Mouse (Mus musculus) G1E (cell line): ENCODE results near the gene 4921536K21Rik. TPM values are rescaled to one million over a fixed set of nuclear protein-coding genes. Genes with fewer than 3 reads are reported as not detected.
A peak's percentile ranks its signal among the peaks of the same experiment; 100 is the strongest.

ENCODE experiments used
- ATAC-seq: 2 replicates; pipeline ENCODE4 v1.8.0; 2016; ENCODE audit warnings: mild to moderate bottlenecking; ENCODE audit not compliant: insufficient number of reproducible peaks, poor library complexity, low FRiP score, severe bottlenecking; ENCODE audit errors: extremely low read depth
- DNase-seq: peaks from one replicate; pipeline ENCODE4 v3.0.0; 2012; ENCODE audit warnings: low spot score
- H3K27me3 ChIP-seq: 2 replicates; pipeline ENCODE4 v1.6.1; 2012; ENCODE audit warnings: mild to moderate bottlenecking, low read length, inconsistent platforms; ENCODE audit not compliant: insufficient read depth
- H3K36me3 ChIP-seq: replicated peaks from 2 replicates; pipeline ENCODE3; 2012; ENCODE audit warnings: mild to moderate bottlenecking, inconsistent platforms
- H3K4me1 ChIP-seq: 2 replicates; pipeline ENCODE4 v1.6.1; 2012; ENCODE audit warnings: low read depth, low read length, inconsistent platforms, mixed read lengths; ENCODE audit not compliant: insufficient read depth
- H3K4me3 ChIP-seq: 2 replicates; pipeline ENCODE4 v1.5.1; 2012; ENCODE audit warnings: low read depth, mild to moderate bottlenecking, inconsistent platforms, low read length, moderate library complexity, mixed read lengths
- H3K9me3 ChIP-seq: replicated peaks from 2 replicates; pipeline ENCODE4 v1.6.1; 2012; ENCODE audit warnings: inconsistent platforms
- CTCF ChIP-seq: IDR thresholded peaks from 2 replicates; pipeline ENCODE4 v1.5.1; 2012; ENCODE audit warnings: low read depth, low read length, inconsistent platforms, mixed read lengths
- GATA1 ChIP-seq: IDR thresholded peaks from 2 replicates; pipeline ENCODE4 v1.6.1; 2012; ENCODE audit warnings: borderline replicate concordance, low read length, inconsistent platforms, mixed read lengths
- GATA2 ChIP-seq: IDR thresholded peaks from 2 replicates; pipeline ENCODE4 v1.6.1; 2012; ENCODE audit warnings: low read depth, low read length, inconsistent platforms, borderline replicate concordance
- POLR2AphosphoS5 ChIP-seq: IDR thresholded peaks from 2 replicates; pipeline ENCODE4 v1.6.1; 2012; ENCODE audit warnings: low read depth, low read length, inconsistent platforms; ENCODE audit not compliant: insufficient replicate concordance
- TAL1 ChIP-seq: conservative IDR thresholded peaks from 2 replicates; pipeline ENCODE4 v1.6.1; 2012; ENCODE audit warnings: low read depth, low read length, inconsistent platforms, mixed read lengths
- polyA plus RNA-seq: library from polyadenylated mRNA; stranded (reverse); fragments of >175 nt; gene quantifications from 2 replicates; pipeline ENCODE4 v1.2.3, GENCODE M21; 2012
- total RNA-seq, 2 experiments: library from RNA; stranded (forward) in 1 of 2; stranded (reverse) in 1 of 2; fragments of 200-1000 nt in 1 of 2; fragments of >200 nt in 1 of 2; fragmentation: Nextera tagmentation in 1 of 2; gene quantifications; 2 replicates each; pipeline ENCODE4 v1.2.3; 2014 to 2017

Gene 4921536K21Rik
- total and polyA plus RNA-seq, 3 experiments = 0.05 TPM; not detected in 2

DNA sequence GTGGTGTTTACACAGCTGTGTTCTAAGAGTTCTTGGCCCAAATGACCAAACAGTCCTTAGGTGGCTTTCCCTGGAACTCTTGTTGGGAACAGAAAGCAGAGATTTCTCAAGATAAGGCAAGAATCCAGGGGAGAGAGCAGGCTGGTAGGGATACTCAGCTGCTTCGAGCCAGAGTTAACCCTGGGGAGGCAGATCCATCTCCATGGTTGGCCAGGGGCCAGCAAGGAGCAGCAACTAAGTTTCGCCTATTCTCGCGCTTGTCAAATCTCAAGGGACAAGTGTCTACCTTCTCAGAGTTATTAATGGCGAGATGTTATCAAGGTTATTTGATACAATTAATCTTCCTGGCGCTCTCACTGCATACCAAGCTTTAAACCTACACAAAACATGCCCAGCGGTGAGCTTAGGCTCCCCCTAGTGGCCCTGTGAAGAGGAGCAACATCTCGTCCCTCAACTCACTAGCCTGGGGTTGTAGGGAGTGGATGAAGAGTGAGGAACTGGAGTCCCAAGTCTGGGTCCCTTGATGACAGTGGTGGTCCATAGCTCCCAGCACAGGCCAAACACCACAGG, 26.5 kb upstream of the 4921536K21Rik start:
- DNase-seq = peak; percentile 40
- Histone ChIP-seq H3K9me3 (no peaks in the 10 kb centered on the region), H3K36me3 (no peaks in the 10 kb centered on the region), H3K27me3 (peaks cover 9% of the 10 kb centered on the region; the same call in 1 of the 2 replicates), H3K4me3 (no peak overlapping the region), H3K4me1 (no peaks in the 10 kb centered on the region)
- ATAC-seq = peak; percentile 34; the same call in 1 of the 2 replicates
- TF ChIP-seq GATA2 (no peak), POLR2AphosphoS5 (no peak), TAL1 (no peak), CTCF (peak; percentile 84), GATA1 (no peak)

DNA sequence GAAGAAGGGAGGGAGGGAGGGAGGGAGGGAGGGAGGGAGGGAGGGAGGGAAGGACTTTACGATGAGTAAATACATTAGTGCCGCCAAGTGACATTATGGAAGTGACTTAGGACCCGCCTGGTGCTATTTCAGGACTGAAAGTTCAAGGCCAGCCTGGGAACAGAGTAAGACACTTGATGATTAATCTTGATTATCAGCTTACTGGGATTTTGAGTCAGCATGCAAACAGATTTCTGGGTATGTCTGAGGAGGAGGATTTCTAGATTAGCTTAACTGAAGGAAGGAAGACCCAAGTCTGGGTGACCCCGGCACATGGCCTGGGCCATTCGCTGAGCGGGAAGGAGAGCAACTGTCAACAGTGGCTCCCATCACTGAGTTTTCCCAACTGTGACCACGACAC, 25.6 kb upstream of the 4921536K21Rik start:
- Histone ChIP-seq H3K36me3 (no peaks in the 10 kb centered on the region), H3K4me3 (no peak overlapping the region), H3K9me3 (no peaks in the 10 kb centered on the region), H3K4me1 (no peaks in the 10 kb centered on the region), H3K27me3 (peaks cover 6% of the 10 kb centered on the region; the same call in 1 of the 2 replicates)
- DNase-seq = no peak
- TF ChIP-seq CTCF (no peak), TAL1 (no peak), POLR2AphosphoS5 (no peak), GATA1 (no peak), GATA2 (no peak)
- ATAC-seq = no peak

DNA sequence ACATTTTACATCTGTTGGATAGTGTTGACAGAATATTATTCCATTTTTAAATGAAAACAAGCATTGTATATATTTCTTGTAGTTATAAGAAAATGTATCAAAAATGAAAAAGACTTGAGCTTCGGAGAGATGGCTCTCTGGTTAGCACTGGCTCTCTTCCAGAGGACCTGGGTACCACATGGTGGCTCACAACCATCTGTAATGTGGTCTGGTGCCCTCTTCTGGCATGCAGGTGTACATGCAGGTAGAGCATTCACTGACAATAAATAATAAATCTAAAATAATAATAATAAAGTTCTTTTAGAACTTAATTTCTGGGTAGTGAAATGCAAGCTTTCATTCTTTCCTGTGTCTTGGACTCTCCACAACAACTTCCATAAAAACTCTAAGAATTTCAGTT, 23.8 kb upstream of the 4921536K21Rik start:
- H3K36me3 ChIP-seq = no peaks in the 10 kb centered on the region
- H3K4me3 ChIP-seq = no peak overlapping the region
- ATAC-seq (no peak), DNase-seq (no peak)
- 0 out of 2 replicates have a peak, but pooled peaks cover 3% of the 10 kb centered on the region for H3K4me1 ChIP-seq
- TF ChIP-seq CTCF = no peak
- TF ChIP-seq TAL1 = no peak
- TF ChIP-seq POLR2AphosphoS5 = no peak
- no peak for TF ChIP-seq GATA1
- TF ChIP-seq GATA2 = no peak
- peaks cover 14% of the 10 kb centered on the region; the same call in 1 of the 2 replicates for H3K27me3 ChIP-seq
- H3K9me3 ChIP-seq = peaks cover 7% of the 10 kb centered on the region

DNA sequence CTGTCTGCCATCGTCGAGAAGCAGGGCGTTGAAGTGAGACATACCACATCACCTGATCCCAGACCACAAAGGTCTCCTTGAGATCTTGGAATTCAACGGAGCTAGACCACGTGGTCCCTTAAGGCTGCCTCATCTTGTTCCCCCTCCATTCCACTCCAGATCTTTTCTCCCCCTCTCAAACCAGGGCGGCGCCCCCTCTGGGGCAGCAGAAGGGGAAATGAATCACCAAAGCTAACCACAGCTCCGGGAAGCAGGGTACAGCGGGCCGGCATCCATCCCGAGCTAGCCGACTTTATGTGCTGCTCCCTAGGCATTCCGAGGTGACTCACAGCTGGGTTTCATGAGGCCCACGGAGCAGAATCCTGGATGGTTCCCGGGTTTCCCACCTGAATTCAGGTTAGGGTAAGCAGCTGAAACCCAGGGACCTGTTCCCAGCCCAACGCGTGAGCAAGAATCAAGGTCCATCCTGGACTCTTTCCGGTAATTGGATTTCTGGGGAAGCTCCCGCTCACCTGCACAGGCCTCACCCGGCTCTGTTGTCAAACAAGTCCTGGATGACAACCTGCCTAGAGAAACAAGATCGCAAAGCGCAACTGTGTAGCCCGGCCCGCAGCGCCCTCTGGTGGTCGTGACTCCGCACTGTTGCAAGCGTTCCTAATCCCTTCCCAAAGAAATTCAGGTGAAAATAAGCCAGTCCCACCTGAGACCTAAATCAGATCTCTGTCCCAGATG, 19.4 kb upstream of the 4921536K21Rik start, which contains the start of gene Slc35e4:
TSS of gene Slc35e4 (minus strand) at position 556 of the 732 bp plus-strand sequence.
- ATAC-seq = no peak
- Histone ChIP-seq H3K4me1 (peaks cover 3% of the 10 kb centered on the region; the same call in 1 of the 2 replicates), H3K36me3 (no peaks in the 10 kb centered on the region), H3K4me3 (no peak within 1 kb of the TSS), H3K27me3 (peaks cover 23% of the 10 kb centered on the region; the same call in 1 of the 2 replicates), H3K9me3 (peaks cover 9% of the 10 kb centered on the region)
- no peak for DNase-seq
- TF ChIP-seq CTCF (peak; percentile 37; the same call in 1 of the 2 replicates), GATA2 (no peak)

DNA sequence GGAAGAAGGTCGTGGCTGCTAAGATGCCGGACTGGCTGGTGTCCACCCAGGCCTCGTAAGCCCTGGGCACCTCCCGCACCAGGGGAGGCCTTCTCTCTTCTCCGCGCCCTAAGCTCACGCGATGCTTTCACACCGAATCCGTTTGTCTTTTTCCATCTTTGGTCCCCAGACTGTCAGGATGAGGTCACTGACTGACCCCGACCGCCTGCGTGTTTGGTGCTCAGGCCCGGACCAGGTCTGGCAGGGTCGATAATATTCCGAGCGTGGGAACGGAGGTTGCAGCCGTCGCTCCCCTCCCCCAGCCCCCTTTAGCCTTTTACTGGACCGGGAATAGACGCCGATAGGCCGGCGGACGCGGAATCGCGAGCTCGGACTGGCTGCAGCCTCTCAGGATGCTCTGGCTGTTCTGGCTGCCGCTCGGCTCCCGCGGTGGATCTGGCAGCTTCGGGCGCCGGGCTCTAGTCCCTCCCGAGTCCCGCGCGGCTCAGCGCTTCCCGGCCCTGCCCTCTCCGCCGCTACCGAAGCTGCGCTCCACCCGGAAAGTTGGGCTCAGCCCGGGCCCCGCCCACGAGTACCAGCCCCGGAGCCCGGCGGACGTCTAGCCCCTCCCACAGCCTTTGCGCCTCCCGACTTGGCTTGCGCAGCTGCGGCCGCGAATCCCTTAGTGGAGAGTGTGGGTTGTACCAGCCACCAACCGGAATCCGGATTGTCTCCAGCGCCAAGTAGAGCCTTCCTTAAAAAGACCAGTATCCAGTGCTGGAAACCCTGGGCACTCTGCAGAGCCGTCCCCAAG, 18.6 kb upstream of the 4921536K21Rik start:
- ATAC-seq (no peak), DNase-seq (no peak)
- H3K4me3 ChIP-seq = no peak overlapping the region
- H3K9me3 ChIP-seq = peaks cover 9% of the 10 kb centered on the region
- TF ChIP-seq POLR2AphosphoS5 (no peak), GATA2 (no peak), GATA1 (no peak), TAL1 (no peak), CTCF (no peak)
- H3K4me1 ChIP-seq = peaks cover 3% of the 10 kb centered on the region; the same call in 1 of the 2 replicates
- H3K36me3 ChIP-seq = no peaks in the 10 kb centered on the region
- peaks cover 23% of the 10 kb centered on the region; the same call in 1 of the 2 replicates for H3K27me3 ChIP-seq
